Mouse (Mus musculus) 3134 (cell line): ENCODE results near the gene Mfsd6l.

Experiments used
- DNase-seq: peaks from one replicate; pipeline ENCODE4 v3.0.0-alpha.2; 2011; ENCODE audit warnings: low spot score; ENCODE audit not compliant: insufficient read length; ENCODE audit errors: extremely low read depth

Gene Mfsd6l

DNA sequence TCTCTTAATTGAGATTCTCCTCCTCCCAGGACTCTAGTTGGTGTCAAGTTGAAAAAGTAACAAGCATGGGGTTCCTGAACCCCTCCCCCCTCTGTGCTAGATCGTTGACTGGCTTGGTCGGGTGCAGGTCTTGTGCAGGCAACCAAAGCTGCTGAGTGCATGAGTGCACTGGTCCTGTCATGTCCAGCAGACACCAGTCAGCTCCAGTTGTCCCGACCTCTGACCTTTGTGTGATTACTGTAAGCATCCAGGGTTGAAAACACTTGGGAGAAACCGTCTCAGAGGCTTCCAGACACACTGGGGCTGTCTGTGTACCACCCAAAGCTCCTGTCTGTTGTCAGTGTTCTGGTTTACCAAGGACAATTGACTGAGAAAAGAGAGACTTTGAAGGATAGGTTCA lies 5.6 kb upstream of the Mfsd6l start:
- no peak for DNase-seq

GRCm38 (mm10) chr11:68553981-68554471 lies 2.0 kb upstream of the Mfsd6l start:
- no peak for DNase-seq

- no peak for DNase-seq
These were observed 3.6 kb downstream of the Mfsd6l start for GRCm38 (mm10) chr11:68559546-68559945.

GRCm38 (mm10) chr11:68561957-68562950 lies 6.3 kb downstream of the Mfsd6l start:
- DNase-seq = no peak

DNA sequence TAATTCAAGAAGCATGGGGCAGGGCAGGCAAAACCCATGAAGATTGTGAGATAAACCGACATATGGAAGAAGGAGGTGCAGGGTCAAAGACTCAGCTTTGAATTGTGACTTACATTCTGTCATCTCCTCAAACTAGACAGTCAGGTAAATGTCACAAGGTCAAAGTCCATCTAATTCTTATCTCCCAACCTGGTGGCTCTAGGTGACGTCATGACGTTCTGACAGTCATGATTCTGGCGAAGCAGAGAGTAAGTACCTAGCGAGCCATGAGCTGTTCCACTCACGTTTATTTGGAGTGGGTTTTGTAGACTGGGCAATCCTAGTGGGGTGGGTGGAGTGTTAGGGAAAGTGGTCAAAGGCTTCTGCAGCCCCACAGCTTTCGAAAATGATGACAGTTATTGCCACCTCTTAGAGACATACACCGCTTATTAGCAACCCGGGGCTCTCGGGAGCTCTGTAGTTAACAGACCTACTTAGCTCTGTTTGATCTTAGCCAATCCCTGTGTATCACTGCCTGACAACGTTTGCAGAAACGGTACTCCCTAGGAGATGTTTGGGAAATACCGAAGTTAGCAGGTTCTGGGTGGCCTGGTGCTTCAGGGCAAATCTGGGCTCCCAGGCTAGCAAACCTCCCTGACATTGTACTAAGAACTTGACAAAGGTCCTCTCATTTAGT lies 8.5 kb downstream of the Mfsd6l start:
- no peak for DNase-seq

DNA sequence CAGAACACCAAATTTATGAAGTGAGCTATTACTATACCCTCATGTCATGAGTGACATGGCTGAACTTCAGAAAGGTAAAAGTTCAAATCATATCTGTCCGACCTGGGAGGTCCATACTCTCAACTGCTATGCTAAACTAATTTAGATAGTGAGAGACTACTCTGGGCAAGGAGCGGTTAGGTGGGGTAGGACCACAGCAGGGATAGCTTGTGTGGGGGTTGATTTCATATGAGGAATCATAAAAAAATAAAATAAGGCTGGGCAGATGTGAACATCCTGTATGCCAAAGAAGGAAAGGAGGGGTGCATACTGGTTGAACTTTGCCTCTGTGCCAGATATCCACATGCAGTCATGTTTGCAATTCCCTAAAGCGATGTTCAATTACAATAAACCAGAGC lies 9.0 kb downstream of the Mfsd6l start:
- no peak for DNase-seq

DNA sequence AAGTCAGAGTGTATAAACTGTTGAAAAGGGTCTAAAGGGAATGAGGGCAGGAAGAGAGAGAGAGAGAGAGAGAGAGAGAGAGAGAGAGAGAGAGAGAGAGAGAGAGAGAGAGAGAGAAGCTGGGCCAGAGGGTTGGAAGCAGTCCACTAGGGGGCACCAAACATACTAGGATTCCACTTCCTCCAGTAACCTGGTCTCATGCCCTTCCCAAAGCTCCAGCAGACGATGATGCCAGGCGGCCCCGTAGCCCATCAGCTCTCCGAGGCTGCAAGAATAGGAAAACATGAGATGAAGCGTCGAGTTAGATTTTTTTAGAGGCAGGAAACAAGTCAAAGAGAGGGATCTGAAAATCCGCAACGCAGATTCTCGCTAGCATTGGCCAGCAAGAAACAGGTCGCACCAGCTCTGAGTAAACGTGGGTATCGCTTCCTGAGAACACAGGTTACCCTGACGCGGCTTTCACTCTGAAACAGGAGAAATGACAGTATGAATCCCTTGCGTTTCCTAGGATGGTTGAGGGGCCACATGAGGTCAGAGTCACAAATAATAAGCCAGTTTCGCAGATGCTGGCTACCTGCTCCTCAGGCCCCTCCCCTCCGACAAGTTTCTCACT lies 10.6 kb downstream of the Mfsd6l start:
- DNase-seq = no peak

DNA sequence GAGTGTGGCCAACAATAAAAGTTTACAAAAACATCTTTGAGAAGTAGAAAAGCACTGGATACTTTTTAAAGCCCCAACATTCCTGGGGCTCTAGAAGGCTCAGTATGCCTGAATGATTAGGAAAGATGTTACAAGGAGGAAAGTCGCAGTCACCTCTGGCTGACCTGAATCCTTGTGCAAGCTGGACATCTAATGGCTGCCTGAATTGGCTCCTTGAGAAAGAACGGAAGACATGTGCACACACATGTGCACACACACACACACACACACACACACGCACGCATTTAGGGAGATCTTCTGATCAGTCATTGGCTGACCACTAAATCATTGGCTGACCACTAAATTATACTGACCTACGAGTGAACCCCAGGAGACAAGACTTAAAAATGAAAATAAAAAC lies 14.9 kb downstream of the Mfsd6l start:
- DNase-seq = no peak

GRCm38 (mm10) chr11:68577076-68577475 lies 21.1 kb downstream of the Mfsd6l start:
- DNase-seq = no peak

DNA sequence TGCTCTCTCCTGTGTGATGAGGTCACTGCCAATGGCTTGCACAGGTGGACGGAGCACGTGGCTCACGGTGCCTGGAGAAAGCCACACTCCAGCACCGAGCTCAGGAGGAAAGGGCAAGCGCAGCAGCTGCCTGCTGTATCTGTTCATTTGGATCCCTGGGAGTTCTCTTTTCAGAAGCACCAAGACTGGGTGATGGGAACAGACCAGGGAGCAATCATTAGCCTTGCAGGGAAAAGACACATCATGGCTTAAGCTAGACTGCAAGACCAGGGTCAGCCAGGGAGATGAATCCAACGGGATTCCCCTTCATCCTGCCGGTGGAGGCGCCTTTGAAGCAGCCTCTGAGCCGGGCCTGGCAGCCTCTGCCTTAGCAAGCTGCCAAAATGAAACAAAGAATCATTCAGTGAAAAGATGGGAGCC lies 23.5 kb downstream of the Mfsd6l start:
- peak; percentile 24 for DNase-seq

- no peak for DNase-seq
These were observed 24.6 kb downstream of the Mfsd6l start for GRCm38 (mm10) chr11:68580566-68580965.

GRCm38 (mm10) chr11:68583225-68583624 lies 27.2 kb downstream of the Mfsd6l start:
- no peak for DNase-seq

GRCm38 (mm10) chr11:68583906-68584480 lies 28.0 kb downstream of the Mfsd6l start:
- DNase-seq = no peak

DNA sequence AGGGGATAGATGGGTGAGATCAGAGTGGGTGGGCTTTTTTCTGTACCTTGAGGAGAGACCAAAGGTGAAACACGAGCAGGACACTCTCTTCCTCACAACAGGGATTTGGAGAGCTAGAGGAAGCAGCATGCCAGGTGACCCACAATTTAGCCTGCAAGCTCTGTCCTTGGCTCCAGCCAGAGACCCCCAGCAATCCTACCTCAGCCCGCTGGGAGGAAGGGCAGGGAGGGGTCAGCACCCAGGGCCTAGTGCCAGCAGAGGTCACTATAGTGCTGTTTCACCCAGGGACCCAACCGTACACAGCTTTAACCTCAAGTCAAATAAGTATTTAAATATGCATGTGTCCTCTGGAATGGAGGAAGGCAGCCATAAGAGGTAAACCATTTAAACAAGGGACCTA lies 29.9 kb downstream of the Mfsd6l start:
- DNase-seq = no peak

- no peak for DNase-seq
These were observed 30.7 kb downstream of the Mfsd6l start, which contains the start of gene Ccdc42 for GRCm38 (mm10) chr11:68586721-68587120. Ccdc42 (plus strand) TSS chr11:68587021.

GRCm38 (mm10) chr11:68589055-68589809 lies 33.2 kb downstream of the Mfsd6l start:
- DNase-seq = no peak

GRCm38 (mm10) chr11:68591708-68592107 lies 35.7 kb downstream of the Mfsd6l start:
- DNase-seq = no peak

DNA sequence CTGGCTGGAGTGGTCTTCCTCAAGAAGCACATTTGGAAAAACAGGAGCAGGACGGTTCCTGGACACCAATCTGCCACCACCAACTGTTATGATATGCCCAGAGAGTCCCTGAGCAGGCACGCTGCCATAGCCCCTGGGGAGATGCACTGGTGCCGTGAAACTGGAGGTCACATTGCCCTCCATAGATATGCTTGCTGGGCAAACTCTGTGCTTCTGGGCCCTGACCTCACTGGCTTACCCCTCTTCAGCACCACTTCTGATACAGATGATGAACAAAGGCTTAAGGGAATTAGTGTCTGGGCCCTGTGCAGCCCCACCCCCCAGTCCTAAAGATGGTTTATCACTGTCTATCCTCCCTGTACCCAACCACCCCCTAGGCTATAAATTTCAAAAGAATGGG lies 37.3 kb downstream of the Mfsd6l start:
- no peak for DNase-seq

DNA sequence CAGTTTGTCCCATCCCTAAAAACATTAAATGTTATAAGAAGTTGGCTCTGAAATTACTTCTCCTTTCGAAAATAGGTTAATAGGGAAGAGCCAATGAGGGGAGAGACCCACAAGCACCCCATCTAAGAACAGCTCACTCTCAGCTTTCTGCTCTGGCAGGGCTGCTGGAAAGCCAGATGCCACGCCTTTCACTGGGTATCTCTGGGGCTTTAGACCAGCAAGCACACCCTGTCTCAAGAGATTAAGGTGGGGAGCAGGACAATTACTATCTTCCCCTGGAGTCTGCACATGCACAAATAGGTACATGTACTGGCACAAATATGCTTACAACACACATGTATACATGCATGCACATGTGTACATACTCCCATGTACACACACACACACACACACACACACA lies 41.9 kb downstream of the Mfsd6l start:
- DNase-seq = no peak

DNA sequence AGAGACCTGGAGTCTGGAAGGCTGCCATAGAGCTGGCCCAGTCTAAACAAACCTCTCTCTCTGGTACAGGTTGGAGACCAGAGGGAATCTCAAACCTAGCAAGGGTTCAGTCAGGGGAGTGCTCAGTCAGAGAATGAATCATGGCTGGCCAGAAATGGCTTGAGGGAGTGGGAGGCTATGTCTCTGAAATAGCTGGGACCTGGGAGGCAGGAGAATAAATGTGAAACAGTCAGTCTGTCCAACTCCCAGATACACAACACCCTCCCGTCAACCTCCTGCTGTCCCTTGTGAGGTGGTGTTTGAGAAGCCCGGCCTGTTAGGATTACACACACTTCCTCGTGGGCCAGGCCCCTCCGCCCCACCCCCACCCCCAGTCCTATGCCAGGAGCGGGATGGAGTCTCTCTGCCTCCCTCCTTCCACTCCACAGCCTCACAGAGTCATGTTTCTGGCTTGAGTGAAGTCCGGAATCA lies 44.6 kb downstream of the Mfsd6l start:
- no peak for DNase-seq
